Mouse (Mus musculus) yolk sac, embryonic 10.5 days (tissue): ENCODE measurements around the gene Hspa5.
"Not testable (repeated sequence)": the region's sequence is repeated elsewhere in the genome, so short reads cannot be mapped to it uniquely, and the experiment has no call there.

Experiments
- DNase-seq: peaks from one replicate; pipeline ENCODE4 v3.0.0-alpha.2; 2017; ENCODE audit warnings: low spot score

The Hspa5 gene

DNA sequence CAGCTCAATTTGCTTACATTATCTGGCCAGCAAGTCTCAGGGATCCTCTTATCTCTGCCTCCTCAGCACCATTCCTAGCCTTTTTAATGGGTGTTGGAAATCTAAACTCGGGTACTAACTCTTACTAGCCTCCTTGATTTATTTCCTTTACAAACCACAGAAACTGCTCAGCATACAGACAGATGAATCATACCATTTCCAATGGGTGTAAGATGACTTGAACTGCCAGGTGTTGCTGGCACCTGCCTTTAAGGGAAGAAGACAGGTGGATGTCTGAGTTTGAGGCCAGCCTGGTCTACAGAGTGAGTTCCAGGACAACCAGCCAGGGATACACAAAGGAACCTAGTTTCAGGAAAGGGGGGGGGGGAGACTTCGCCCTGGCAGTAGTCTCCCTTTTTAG is 36.3 kb downstream of the Hspa5 start:
- no peak for DNase-seq

DNA sequence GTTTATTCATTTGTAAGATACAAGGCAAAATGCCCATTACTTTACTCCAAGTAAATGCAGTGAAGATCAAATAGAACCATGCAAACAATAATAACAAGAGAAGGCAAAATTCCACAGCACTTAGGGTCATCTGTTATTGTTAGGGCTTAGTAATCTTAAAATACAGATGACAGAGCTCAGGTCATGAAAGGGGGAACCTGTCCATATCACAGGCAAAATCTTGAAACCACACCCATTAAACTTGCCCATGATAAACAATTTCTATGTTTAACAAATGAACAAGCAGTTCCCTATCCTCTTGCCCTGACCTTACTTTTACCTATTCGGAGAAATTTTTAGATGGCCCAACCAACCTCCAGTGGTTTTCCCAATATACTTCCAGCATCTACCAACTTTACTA is 37.8 kb downstream of the Hspa5 start:
- no peak for DNase-seq

DNA sequence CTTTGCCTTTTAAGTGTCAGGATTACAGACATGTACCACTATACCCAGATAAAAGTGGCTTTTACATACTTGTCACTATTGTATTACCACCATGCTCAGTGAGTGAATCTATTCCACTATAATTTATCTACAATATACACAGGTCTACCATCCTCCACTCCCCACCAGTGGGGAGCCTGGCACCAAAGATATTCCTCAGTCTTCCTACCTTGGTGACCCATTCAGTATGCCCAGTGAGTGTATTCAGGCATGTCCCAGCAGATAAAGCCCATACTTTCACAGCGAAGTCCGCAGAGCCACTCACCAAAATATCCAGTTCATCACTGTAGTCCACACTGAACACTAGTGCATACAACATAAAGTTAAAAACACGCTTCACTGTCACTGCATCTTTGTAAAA is 39.0 kb downstream of the Hspa5 start:
- no peak for DNase-seq

DNA sequence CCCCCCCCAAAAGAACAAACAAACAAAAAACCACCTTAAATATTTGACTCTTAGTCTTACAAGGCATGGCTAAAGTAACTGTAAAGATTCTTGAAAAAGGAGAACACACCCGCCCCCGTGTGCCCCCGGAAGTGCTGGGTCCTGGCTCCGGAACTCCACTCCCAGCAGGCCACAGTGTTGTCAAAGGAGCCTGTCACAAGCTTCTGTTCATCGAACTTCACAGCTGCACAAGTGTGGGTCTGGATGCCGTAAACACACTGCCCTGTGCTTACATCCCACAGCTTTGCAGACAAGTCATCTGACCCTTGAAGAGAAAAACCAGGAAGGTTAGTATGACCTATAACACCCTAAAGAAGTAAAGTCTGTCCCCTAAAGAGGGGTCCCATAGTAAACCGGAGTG is 40.9 kb downstream of the Hspa5 start:
- DNase-seq, result no peak

DNA sequence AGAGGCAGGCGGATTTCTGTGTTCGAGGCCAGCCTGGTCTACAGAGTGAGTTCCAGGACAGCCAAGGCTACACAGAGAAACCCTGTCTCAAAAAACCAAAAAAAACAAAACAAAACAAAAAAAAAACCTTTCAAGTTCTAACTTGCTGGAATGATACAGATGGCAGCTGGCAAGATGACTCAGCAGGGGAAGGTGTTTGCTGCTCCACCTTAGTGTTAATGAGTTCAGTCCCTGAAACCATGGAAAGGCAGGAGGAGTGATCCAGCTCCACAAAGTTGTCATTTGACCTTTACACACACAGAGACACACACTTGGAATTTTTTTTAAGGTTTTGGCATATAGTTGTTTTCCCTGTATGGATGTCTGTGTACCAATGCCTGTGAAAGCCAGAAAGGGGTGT is 44.1 kb downstream of the Hspa5 start:
- DNase-seq, result not testable (repeated sequence)

DNA sequence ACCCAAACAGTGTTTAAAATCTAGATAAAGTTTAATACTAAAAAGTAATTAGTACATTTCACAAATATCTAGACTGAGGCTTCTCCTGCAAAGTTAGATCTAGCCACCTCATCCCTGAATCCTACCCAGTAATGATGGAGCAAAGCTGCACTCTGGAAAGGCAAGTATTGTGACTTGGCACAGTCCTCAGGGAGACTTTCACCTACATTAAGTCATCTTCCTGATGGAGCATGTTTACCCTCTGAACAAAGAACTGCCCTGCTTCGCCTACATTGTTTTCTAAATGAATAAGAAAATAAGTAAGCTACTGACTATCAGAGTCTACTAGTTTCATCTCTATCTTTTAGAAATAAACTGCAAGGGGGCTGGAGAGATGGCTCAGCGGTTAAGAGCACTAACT is 46.7 kb downstream of the Hspa5 start:
- no peak for DNase-seq

DNA sequence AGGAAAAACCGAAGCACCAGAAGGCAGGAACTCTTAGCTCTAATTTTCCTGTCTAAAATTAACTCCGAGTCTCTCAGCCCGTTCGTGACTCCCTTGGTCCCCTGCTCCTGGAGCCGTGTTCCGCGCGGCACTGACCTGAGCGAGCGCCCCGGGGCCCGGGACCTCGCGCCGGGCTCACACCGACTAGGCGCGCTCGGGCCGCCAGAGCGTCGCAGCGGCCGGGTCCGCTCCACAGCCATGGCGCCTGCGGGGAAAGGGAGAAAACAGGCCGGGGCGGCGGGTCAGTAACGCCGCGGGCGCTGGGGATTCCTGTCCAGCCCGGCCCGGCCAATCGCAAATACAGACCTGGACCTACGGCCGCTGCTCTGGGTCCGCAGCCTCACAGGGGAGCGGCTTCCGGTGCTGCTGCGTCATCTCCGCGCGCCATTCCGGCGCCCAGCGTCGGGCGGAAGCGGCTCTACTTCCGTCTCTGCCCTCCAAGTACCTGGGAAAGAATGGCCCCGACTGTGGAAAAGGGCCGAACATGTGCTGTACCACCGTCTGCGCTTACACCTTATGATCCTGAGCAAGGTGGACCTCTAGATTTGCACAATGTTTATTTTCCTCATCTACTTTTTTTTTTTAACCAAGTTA is 54.2 kb downstream of the Hspa5 start, which contains the start of gene Fbxw2:
Gene Fbxw2 (minus strand): TSS at position 485 of the 633 bp plus-strand sequence.
- DNase-seq, result peak; percentile 92

DNA sequence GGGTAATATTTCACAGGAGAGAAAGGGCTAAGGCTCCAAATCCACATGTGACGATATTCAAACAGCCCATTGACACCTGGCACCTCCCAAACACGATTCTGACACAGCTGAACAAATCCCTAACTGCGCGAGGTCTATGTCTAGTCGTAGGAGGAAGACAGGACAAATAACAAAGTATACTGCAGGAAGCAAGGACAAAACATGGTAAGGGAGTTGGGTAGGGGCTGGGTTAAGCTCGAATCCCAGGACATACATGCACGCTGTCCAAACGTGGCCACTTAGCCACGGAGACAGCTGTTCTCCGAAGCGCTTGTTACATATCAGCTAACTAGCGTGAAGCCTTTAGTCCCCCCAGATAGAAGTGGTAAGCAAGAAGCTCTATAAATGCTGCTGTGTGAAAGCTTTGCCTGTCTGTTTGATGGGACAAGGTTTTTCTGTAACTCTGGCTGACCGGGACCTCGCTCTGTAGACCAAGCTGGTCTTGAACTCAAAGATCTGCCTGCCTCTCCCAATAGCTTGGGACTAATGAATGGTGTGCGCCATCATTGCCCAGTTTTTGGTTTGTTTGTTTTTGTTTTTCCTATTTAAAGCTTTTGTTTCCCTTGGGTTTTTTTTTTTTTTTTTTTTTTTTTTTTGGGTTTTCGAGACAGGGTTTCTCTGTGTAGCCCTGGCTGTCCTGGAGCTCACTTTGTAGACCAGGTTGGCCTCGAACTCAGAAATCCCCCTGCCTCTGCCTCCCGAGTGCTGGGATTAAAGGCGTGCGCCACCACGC is 54.9 kb downstream of the Hspa5 start:
- DNase-seq, result no peak
